Mouse (Mus musculus): ENCODE measurements at regions not wholly inside any gene's neighbourhood (a gene's known extent, or its start where the extent isn't known, plus 50 kb on each side); places are given as distances from the start of the nearest gene placed in this dataset.
A peak's percentile ranks its signal among the peaks of the same experiment; 100 is the strongest.
"Not testable (repeated sequence)": the region's sequence is repeated elsewhere in the genome, so short reads cannot be mapped to it uniquely, and the experiment has no call there.

DNA sequence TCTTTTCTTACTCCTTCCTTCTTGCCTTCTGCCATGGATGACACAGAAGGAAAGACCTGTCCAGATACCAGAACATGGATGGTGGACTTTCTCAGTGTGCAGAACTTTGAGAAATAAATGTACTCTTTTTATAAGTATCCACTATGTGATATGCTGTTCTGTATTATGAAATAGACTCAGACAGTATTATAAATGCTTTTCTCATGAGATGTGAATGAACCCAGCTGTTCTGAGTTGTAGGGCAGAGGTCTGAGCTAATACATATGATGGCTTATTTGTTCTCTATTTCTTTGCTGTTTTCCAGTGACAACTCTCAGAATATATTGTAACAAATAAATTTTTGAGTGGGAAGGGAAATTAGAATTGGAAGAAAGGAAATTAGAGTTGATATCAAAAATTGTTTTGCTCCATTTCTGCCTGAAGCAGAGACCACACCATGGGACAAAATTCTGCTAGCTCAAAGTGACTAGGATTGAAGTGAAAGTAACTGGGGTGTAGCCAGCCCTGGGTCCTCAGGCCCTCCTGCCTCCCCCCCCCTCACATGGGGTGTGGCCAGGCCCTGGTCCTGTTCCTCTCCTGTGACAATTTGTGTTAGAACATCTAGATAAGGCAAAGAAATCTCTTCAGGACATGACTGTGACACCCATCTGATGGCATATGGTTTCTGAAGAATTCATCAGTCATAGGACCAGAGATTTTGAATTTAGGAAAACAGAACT, 164.5 kb downstream of the Mterf1b start:
- not testable (repeated sequence) for H3K27me3 ChIP-seq (replicated peaks); H3K36me3 ChIP-seq; H3K9ac ChIP-seq; H3K4me1 ChIP-seq; H3K4me2 ChIP-seq; ATAC-seq; H3K27ac ChIP-seq; H3K9me3 ChIP-seq (replicated peaks); H3K4me3 ChIP-seq

DNA sequence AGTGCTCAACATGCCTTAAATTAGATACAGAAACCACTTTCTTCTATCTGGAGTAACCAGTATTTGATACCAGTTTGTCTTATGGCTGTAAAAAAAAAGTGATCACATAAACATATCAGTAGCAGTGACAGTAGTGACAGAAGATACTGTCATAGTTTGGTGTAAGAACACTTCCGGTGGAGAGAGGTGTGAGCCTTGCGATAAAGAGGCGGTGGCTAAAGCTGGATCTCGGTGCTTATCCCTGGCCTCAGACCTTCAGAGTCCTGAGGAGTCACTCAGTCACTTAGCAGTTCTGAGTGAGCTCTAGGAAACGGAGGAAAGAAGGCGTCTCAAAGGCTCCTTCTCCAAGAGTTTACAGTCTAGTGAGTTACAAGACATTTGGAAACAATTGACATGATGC, 169.4 kb downstream of the Mterf1b start:
- H3K4me3 ChIP-seq; H3K36me3 ChIP-seq; H3K27ac ChIP-seq; H3K27me3 ChIP-seq (replicated peaks); H3K4me1 ChIP-seq; H3K9ac ChIP-seq; H3K9me3 ChIP-seq (replicated peaks); H3K4me2 ChIP-seq: not testable (repeated sequence)
- ATAC-seq: peak; percentile 46; the same call in 1 of the 2 replicates
- 48% methylated on average over 6 of the region's 6 CpGs for WGBS (ENCODE audit: insufficient replicate concordance)

DNA sequence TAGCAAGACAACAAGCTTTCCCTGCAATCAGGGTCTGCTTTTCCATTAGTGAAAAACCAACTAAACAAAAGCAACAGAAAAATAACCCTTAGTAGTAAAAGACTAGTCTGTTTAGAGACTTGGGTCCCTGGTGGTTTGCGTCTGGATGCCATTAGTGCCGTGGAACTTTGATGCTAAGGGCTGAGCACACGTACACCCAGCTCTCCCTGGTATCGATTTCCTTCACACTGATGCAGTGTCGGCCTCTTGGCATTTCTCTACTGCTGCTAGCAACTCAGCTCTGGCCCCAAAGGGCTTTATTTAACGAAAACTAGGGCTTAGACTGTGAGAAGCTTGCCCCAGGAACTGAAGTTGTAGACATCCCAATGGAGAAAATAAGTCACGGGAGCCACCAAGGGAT, 192.6 kb downstream of the Mterf1b start:
- H3K9ac ChIP-seq; H3K27me3 ChIP-seq (replicated peaks); ATAC-seq; H3K27ac ChIP-seq; H3K4me2 ChIP-seq; H3K4me3 ChIP-seq; H3K36me3 ChIP-seq; H3K4me1 ChIP-seq; H3K9me3 ChIP-seq (replicated peaks): not testable (repeated sequence)
- WGBS (ENCODE audit: insufficient replicate concordance): 58% methylated on average over 7 of the region's 7 CpGs

DNA sequence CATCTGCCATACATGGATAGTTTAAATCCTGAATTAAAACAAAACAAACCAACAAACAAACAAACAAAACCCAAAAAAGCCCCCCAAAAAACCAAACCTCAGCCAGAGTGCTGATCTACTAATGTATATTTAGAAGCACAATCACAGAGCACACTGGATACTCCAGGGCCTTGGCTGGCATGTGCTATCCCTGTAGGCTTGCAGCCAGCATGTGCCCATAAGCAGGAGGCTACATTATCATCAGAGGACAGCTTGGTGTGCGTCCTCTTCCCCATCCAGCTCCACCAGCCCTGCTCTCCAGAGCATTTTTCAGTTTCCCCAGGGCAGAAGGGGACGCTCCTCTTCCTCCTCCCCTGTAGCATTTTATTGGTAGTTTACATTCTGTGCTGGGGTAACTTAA, 198.9 kb downstream of the Mterf1b start:
- Histone ChIP-seq H3K27me3 (replicated peaks) (no peaks in the 10 kb centered on the region), H3K9ac (no peak overlapping the region), H3K36me3 (no peaks in the 10 kb centered on the region), H3K27ac (no peak overlapping the region), H3K4me2 (no peak overlapping the region), H3K4me3 (no peak overlapping the region), H3K9me3 (replicated peaks) (no peaks in the 10 kb centered on the region), H3K4me1 (no peaks in the 10 kb centered on the region)
- no peak for ATAC-seq
- 62% methylated on average over 2 of the region's 2 CpGs for WGBS (ENCODE audit: insufficient replicate concordance)

DNA sequence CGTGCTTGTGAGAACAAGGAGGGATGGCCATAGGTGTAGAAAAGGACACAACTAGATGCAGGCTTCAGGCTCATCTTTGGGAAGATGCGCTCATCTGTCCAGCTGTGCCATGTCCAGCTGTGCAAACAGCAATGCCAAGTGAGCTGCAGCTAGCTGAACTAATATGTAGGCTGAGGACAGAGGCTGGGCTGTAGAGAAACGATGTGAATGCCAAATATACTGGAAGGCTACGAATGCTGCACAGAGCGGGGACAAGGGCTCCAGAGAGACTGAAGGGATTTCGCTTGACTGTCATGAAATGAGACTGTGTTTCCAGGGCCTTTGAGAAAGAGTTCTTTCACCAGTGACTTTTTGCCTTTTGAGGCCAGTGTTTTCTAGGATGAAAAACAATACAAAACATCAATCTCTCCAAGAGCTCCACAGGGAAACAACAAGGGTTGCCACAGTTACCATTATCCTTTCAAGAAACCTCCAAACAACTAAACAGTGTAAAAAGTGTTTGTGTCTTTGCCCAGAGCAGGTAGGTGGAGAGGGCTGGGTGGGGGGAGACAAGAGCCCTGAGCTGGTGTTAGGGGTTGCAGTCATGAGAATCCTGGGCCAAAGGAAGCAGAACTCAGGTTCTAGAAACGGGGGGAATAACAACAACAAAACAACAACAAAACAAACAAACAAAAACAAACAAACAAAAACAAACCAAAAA, 202.3 kb downstream of the Mterf1b start:
- not testable (repeated sequence) for H3K9ac ChIP-seq; H3K27ac ChIP-seq; H3K9me3 ChIP-seq (replicated peaks); H3K4me2 ChIP-seq; H3K4me1 ChIP-seq; H3K36me3 ChIP-seq; ATAC-seq; H3K27me3 ChIP-seq (replicated peaks); H3K4me3 ChIP-seq
- WGBS (ENCODE audit: insufficient replicate concordance): 63% methylated on average over 7 of the region's 7 CpGs

DNA sequence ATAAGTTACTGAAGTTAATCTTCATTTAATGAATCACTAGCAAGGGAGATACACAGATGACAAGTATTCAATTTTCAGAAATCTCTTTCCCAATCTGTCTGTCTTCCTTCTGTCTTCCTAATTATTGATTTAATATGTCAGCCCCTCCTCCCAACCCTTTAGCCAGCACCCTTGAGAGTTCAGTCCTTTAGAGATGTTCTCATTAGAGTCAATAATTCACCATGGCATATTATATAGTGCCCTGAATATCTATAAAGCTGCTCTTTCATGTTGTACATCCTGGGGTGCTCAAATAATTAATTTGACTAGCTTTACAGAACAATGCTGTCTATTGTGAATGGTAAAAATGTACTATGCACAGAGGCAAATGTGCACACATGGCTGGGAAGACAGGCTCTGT, 205.9 kb downstream of the Mterf1b start:
- Histone ChIP-seq H3K9ac (no peak overlapping the region), H3K27me3 (replicated peaks) (no peaks in the 10 kb centered on the region), H3K4me3 (no peak overlapping the region), H3K27ac (no peak overlapping the region), H3K4me1 (no peaks in the 10 kb centered on the region), H3K4me2 (no peak overlapping the region), H3K9me3 (replicated peaks) (no peaks in the 10 kb centered on the region), H3K36me3 (no peaks in the 10 kb centered on the region)
- no peak for ATAC-seq

DNA sequence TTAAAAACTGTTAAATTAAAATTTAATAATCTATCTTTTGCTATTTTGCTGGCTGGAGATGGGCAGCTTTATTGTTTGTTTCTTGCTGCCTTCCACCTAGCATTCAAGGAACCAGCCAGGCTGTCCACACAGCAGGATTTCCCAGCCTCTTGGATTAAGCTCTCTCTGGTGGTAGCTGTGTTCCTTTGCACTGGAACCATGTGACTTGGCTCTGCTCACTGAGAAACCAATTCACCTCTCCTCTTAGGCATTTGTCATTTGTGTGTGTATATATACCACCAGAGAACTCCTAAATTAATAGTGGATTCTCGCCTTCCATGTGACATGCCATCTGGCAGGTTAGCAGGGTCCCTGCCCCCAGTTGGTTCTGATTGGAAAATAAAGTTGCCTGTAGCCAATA, 225.6 kb downstream of the Mterf1b start:
- H3K9me3 ChIP-seq (replicated peaks): no peaks in the 10 kb centered on the region
- H3K4me2 ChIP-seq: no peak overlapping the region
- H3K27me3 ChIP-seq (replicated peaks): no peaks in the 10 kb centered on the region
- no peak overlapping the region for H3K9ac ChIP-seq
- no peak overlapping the region for H3K27ac ChIP-seq
- H3K36me3 ChIP-seq: no peaks in the 10 kb centered on the region
- H3K4me1 ChIP-seq: no peaks in the 10 kb centered on the region
- H3K4me3 ChIP-seq: no peak overlapping the region
- 56% methylated on average over 1 of the region's 1 CpGs for WGBS (ENCODE audit: insufficient replicate concordance)
- ATAC-seq: no peak
